Mouse (Mus musculus) lung, adult 2 months (tissue): ENCODE data around the gene Fank1.

ENCODE experiments used
- CTCF ChIP-seq: fragments of 200-500 bp; IDR thresholded peaks from 2 replicates; pipeline ENCODE4 v1.5.1; 2011; ENCODE audit warnings: mild to moderate bottlenecking, low read length, control low read depth; ENCODE audit not compliant: insufficient read depth
- POLR2A ChIP-seq: fragments of 200-500 bp; IDR thresholded peaks from 2 replicates; pipeline ENCODE4 v1.6.1; 2011; ENCODE audit warnings: low read depth, mild to moderate bottlenecking, control low read depth, low read length, borderline replicate concordance; ENCODE audit errors: extremely low read depth

DNA sequence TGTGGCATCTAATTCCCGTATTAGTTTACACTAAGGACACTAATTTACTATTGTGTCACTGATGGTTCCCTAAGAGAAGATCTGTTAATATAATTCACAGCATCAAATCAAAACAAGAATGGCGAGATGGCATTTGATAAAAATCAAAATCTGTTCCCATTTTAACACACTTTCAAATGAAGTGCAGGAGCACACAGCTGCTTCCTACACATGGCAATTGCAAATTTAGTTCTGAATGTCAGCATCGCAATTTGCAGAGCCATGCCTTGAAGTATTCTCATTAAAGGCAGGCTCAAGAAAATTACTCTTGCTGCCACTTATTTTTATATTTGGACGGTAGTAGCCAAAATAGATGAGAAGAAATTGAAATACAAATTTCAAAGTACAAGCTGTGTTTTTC lies 36.7 kb downstream of the Fank1 start:
- TF ChIP-seq POLR2A (no peak), CTCF (no peak)
